Mouse (Mus musculus) right cerebral cortex, adult 2 months (tissue): ENCODE measurements around the gene Stab1.

ENCODE experiments used
- DNase-seq, 2 experiments: peaks; one replicate each; pipeline ENCODE4 v3.0.0; 2021 to 2022; ENCODE audit warnings: low spot score in 2 of 2

The Stab1 gene

DNA sequence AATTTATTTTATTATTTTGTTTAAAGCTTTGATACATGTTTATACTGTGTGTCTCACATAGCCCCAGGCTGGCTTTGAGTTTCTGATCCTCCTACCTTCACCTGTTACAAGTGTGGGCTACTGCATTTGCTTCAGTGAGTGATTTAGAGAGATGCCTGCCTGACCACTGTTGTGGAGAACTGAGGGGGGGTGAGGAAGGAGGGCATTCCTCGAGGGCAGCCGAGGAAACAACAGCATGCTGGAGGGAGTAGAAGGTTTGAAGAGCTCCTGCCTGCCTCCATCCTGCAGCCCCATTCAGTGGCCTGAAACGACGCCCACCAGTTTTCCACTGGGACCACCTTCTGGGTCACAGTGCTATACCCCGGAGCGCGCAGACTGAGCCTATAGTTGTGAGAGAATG is 3.0 kb downstream of the Stab1 start:
- no peak for DNase-seq

DNA sequence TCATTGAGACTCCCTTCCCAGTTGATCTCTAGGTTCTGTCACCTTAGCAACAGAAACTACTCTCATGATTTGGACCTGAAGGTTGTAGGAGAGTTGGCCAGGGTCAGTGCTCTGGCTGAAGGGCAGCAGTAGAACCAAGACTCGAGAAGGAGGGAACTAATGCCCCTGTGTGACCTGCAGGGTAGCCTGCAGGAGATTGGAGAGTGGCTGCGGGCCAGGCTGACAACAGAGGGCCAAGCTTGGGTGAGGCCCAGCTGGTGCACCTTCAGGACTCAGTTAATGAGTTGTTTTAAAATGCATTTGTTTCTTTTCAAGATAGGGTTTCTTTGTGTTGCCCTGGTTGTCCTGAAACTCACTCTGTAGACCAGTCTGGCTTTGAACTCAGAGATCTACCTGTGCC is 3.4 kb downstream of the Stab1 start:
- DNase-seq, result no peak

DNA sequence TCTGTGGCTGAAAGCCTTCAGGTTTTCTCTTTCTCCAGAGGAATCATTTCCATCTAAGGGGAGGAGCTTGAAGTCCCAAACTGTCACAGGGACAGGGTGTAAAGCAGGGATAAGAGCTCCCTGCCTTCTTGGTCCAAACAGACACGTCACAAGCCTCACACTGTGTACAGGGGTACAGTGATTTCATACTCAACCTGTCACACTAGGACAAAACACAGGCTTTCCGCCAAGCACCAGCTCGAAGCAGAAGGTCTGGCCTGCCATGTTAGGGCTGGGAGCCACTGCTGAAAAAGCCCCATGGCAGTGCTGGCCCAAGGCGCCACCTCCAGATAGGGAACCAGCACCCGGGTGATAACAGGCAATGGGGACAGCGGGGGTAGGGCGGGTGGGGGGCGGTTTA is 4.4 kb downstream of the Stab1 start:
- DNase-seq, result no peak

DNA sequence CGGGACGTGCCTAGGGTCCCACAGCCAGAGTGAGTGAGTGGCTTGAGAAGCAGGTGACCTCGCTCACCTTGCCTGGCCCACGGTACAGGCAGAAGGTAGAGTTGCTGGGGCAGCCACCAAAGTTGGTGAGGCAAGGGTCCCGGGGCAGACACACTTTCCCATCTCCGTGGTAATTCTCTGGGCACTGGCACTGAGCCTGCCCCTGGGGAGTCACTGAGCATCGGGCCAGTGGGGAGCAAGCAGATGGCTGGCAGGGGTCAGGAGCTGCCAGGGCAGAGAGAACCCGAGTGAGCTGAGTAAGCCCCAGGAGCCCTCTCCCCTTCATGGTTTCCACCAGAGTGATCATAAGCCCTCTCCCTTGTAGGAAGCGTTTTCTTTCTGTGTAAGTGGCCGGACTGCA is 6.8 kb downstream of the Stab1 start:
- no peak for DNase-seq

DNA sequence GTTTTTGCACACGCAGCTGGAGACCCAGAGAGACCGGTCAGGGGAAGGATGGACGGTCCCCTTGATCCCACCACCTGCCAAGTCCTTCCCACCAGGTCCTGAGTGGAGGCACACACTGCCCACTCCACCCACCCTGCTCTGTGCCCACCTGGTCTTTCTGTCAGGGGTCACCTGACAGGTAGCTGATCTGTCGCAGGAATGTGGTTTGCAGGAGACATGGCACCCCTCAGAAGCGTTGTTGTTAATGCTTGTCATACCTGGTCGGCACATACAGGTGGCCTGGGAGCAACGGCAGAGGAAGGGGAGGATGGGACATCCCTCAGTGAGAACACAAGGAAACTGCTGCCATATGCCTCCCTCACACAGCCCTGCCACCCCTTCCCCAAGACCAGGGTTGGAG is 7.2 kb downstream of the Stab1 start:
- no peak for DNase-seq

DNA sequence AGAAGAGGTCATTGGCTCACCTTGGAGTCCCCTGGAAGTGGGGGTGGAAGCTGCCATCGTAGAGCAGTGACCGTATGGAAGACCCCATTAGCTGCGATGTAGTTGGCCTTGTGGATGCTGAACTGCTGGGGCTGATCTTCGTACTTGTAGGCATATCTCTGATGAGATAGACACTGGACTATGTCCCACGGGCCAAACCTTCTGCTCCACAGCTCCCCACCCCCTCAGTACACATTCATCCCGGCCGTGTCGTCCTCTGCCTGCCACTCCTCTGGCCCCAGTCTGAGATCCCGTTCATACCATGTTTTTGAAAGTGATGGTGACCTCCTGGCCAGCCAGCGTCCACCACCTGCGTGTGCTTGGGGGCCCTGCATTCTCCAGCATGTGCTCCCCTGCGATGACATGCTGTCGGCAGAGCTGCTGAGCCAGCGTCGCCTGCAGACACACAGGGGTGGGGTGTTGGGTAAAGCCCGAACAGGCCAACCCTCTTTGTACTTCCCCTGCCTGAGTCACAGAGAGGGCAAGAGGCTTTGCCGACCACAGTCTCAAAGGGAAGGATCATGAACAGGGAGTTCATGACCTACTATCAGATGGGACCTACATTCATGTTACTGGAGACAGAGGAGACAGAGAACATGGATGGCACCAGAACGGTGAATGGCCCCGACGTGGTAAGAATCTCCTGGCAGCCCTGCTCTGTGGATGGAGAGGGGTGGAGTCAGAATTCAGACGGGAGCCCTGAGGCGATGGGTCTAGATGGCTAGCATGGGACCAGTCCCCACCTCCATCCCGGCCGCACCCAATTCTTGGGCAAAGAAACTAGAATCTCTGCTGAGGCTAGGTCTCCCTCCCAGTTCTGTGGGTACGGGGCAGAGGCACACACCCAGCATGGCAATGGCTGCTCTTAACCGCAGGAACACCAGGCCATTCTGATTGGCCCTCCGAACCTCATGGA is 8.0 kb downstream of the Stab1 start:
- no peak for DNase-seq

DNA sequence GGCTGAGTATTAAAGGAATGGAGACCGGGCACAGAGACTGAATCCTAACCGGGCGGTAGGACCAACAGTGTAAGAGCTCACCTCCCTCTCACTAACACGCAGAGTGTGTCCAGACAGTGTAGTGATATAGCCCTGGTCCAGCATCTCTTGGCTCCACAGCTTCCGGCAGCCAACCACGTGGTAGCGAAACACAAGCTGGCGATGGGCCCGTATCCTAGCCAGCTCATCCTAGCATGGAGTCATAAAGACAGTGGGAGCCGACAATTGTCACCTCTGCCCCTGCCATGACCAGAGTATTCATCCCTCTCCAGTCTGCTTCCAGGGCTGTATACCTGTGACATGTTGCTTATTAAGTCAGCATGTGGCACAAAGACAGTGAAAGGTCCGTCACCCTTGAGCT is 22.7 kb downstream of the Stab1 start:
- DNase-seq, result no peak

DNA sequence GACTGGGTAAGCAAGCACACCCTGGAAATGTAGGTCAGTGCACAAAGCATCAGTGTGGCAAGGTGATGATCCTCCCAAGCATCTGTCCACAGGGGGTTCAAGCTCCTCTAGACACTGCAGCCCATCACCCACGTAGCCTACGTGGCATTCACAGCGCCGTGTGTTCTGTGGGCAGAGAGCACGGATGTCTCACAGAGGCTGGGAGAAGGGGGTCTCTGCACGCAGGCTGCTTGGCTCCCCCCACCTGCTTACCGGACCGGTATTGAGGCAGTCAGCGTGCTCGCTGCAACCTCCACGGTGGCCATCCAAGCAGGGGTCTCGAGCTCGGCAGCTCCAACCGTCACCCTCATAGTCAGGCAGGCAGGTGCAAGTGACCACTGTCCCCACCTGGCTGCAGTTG is 27.4 kb downstream of the Stab1 start:
- DNase-seq, result no peak

DNA sequence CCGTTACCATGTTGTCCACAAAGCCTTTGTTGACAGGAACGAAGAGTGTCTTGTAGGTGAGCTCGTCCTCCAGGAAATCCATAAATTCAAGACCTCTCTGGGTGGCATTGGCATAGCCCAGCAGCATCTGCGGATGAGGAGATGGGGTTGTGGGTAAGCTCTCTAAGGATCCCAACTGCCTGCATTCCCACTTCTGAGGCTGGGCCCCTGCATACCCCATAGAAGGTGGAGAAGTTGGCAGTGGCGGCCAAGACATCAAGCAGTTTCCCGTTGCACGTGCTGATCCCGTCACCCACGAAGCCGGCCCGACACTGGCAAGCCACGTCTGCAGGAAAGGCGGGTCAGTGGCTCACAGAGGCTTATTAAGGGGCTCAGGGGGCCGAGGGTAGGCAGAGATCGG is 28.3 kb downstream of the Stab1 start:
- no peak for DNase-seq

DNA sequence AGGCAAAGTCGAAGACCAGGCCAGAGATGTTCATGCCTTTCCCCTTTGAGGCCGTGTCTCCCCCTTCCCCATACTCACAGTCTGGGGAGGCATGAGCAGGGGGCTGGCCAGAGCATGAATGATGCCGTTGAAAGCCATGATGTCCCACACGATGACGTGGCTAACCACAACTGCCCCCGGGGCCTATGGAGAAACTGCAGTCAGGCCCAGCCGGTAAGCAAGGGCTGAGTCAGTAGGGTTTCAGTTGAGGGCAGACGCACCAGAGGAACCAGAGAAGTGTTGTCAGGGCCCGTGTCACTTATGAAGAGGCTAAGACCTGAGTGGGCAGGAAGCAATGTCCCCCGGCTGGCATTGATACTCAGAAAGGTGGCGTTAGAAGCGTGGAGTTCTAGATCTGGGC is 28.8 kb downstream of the Stab1 start:
- no peak for DNase-seq

DNA sequence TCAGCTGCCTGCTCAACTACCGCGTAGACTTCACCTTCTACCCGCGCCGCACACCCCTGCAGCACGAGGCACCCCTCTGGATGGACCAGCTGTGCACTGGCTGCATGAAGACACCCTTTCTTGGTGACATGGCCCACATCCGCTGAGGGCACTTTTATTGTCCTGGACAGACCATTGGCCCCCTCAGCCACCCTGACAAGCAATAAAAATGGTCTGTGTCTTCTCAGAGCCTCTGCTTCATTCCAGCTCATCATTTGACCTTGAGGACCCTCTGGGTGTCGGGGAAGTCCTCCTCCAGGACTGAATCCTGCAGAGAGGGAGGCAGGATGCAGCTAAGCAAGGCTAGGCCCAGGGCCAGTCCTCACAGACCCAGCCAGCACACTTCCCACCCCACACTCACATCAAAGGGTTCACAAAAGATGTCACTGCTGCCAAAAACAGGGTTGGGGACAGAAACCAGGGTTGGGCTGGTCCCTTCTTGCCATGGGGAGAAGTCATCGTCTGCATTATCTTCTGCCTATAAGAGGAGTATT is 29.5 kb downstream of the Stab1 start:
- DNase-seq, result no peak

DNA sequence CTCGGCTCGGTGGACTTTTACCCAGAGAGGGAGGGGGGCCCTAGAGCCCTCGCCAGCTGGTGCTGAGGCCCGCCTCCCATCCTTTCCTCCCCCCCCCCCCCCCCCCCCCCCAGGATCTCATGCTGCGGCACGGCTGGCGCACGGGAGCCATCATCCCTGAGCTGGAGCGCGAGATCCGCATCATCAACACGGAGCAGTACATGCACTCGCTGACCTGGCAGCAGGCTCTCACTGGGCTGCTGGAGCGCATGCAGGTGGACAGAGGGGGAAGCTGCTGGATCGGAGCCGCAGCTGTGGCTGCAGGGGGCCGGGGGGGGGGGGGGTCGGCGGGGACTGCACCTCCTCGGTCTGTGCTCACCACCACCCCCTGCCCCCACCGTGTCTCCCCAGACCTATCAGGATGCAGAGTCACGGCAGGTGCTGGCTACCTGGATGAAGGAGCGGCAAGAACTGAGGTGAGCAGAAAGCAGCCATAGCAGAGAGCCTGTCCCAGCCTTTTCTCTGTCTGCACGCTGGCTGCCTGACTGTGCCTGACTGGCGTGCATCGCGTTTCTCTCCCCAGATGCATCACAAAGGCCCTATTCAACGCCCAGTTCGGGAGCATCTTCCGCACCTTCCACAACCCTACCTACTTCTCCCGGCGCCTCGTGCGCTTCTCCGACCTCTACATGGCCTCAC is 30.1 kb downstream of the Stab1 start:
- no peak for DNase-seq

DNA sequence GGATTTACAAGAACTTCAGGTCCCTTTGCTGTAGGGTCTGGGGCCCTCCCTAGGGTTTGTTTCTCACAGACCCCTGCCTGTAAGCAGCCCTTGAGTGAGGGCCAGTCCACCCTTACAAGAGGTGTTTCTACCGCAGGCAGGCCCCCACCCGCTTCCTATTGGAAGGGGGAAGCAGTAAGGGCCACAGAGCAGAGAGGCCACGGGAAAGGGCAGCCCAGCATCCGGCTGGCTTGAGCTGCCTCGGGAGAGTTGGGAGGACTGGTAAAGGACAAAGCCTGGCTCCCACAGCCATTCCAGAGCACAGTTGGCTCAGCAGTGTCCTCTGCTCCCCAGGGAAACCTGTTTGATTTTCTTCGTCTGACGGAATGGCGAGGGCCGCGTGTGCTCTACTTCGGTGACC is 30.6 kb downstream of the Stab1 start:
- DNase-seq, result no peak

DNA sequence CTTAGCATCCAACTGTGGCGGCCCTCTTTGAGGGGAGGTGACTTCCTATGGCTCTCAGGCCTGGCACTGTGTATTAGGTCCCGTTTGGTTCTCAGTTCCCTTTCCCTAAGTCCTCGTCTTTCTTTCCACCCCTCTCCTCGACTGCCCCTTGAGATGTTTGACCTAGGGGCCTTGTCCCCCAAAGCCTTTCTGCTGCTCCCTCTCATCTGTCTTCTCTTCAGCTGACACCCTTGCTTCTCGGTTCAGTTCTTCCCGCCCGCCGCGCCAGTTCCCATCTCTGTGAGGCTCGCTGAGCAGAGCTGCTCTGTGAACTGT is 31.2 kb downstream of the Stab1 start:
- DNase-seq, result no peak

DNA sequence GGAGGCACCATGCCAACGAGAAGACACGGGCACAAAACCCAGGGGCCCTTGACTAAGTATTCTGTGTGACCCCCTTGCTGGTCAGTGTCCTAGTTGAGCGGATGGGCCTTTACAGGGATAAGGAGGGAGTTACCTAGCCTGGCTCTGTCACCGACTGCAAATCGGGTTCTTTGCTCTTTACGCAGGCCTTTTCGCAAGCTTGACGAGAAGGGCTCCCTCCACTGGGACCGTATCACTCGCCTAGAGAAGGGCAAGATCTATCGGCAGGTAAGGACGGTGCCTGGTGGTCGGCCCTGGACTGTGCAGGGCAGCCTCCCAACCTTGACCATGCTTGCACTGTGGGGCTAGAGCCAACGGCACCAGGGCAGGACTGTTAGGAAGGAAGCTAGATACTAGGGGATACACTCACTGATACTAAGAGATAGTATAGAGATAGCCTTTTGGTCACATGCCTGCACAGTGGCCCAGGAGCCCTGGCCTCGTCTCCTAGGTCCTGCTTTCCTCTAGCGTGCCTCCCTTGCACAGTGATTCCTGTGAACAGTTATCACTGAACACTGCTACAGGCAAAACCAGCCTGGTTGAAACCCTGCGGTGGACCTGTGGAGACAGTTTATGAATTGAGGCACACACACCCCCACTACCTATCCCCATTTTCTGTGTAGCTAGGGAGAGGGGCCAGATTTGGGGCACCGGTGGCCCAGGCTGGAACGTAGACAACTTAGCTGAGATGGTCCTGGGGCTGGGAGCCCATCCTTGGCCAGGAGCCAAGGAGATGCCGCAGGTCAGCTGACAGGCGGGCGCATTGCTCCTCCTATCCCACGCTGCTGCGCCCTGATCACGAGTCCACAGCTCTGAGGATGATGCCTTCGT is 31.8 kb downstream of the Stab1 start:
- DNase-seq, result no peak

DNA sequence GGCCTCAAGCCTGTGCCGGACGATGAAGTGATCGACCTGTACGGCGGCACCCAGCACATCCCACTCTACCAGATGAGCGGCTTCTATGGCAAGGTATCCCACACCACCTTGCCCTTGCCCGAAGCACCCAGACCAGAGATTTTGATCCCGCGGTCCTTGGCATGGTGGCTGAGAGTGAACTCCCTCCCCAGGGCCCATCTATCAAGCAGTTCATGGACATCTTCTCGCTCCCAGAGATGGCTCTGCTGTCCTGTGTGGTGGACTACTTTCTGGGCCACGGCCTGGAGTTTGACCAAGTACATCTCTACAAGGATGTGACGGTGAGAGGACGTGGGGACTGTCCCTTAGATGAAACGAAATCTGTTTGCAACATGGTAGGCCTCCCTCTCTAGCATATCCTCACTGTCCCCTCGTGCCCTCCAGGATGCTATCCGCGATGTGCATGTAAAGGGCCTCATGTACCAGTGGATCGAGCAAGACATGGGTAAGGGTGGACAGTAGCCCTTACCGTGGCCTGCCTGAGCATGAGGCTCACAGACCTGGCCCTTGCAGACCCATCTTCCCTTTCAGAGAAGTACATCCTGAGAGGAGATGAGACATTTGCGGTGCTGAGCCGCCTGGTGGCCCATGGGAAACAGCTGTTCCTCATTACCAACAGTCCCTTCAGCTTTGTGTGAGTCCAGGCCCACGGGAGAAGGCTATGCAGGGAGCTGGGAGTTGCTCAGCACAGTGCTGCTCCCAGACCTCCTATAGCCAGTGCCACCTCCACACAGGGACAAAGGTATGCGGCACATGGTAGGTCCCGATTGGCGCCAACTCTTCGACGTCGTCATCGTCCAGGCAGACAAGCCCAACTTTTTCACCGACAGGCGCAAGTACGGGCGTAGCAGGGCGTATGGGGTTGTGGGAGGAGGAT is 32.7 kb downstream of the Stab1 start:
- no peak for DNase-seq

DNA sequence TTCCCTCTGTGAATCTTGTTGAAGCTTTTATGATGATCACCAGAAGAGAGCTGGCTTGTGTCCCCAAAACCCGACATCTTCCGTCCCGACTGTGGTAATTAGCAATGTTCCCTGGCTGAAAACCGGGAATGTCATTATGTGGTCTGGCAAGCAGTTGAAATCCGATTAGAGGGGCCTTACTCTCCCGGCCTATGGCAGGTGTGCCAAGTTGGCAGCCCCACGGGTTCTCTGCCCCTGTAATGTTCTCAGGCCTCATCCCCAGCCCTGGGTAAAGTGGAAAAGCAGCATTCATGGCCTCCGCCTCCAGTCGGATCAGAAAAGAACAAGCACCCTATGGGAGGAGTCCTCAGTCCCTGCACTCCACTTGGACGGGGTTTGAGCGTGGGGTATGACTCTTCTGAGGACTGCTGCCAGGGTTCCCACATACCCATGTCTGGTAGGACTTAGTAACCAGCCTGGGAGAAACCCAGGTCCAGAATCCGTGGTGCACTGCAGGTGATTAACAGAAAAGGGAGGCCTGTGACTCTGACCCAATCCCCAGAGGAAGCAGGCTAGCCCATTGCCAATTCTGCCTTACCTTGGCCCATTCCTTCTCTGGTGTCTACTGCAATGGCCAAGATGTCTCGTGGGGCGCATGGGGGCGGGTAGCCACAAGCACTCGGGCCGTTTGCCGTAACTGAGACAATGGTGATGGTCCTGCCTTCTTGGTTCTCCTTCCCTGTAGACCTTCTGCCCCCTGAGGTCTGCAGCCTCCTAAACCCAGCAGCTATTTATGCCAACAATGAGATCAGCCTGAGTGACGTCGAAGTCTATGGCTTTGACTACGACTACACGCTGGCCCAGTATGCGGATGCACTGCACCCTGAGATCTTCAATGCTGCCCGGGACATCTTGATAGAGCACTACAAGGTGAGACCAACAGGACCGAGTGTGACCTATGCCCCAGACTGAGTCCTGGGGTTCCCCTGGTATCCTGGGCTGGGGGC is 34.1 kb downstream of the Stab1 start:
- DNase-seq, result no peak

DNA sequence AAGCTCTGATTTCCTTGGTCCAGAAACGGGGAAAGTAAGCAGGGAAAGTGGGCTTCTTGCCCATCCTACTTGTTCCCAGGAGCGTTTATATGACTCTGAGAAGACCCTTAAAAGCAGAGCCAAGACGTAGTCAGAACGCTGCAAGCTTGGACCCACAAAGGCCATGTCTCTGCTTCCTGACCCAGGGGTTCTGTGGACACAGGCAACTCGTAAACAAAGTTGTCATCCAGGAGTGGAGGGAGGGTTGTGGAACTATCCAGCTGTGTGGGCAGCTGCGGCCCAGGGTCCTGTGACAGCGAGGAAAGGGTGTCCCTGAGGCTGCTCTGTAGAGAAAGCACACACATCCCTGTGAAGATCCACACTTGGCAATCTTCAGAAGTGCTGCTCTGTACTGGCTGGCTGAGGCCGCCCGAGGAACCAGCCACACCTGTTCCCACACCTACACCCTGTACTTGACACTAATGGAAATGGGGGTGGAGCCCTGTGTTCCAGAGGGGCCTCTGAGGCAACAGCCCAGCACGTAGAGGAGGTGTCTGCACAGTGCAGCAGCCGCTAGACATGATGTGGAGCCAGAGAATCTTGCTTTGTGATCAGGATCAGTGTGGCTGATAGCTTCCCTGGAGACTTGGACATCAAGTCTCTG is 35.3 kb downstream of the Stab1 start:
- no peak for DNase-seq

DNA sequence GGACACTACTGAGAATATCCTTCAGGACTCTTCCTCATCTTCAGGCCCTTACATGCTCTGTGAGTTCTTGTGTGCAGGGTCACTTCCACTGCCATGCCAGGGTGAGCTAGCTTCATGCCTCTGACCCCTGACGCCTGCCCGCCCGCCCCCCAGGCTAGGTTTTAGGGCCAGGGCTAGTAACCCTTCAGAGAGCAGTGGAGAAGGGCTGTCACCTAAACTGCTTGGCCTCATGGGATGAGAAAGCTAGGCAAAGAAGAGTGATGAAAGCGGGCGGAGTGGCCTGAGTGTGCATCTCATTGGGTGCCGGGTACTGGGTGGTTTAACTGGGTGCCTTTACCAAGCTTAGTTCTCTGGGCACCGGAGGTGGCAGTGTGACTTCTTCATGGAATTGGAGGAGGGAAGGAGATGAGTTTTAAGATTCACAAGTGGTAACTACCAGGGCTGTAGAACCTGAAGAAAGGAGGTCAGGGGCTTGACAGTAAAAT is 35.9 kb downstream of the Stab1 start:
- DNase-seq, result no peak
